Mouse (Mus musculus) naive thymus-derived CD4-positive, alpha-beta T cell, adult 5 months (primary cell): ENCODE results near the gene Pik3r4. TPM values are rescaled to one million over a fixed set of nuclear protein-coding genes. Genes with fewer than 3 reads are reported as not detected.

Source experiments
- polyA plus RNA-seq: library from polyadenylated mRNA; unstranded; fragments of 100-300 nt; shearing (Covaris generic); gene quantifications from one replicate; pipeline ENCODE4 v1.2.1, GENCODE M21; 2017

The Pik3r4 gene
- polyA plus RNA-seq: 28.2 TPM

GRCm38 (mm10) chr9:105642460-105643371 lies at the start of gene Pik3r4:
Gene Pik3r4, plus strand, starts transcription at chr9:105642978.

Other genes with a start within 250 kb of the Pik3r4 start
- 24.8 TPM for gene Aste1, start 247.6 kb upstream of the Pik3r4 start, polyA plus RNA-seq
- not detected for gene Nek11, start 247.5 kb upstream of the Pik3r4 start, polyA plus RNA-seq
- 91.4 TPM for gene Atp2c1, start 115.7 kb upstream of the Pik3r4 start, polyA plus RNA-seq
- gene Col6a6, start 185.2 kb downstream of the Pik3r4 start, polyA plus RNA-seq: not detected